Mouse (Mus musculus): ENCODE measurements around the gene Ranbp10.

GRCm38 (mm10) chr8:105813241-105813640 is 13.9 kb downstream of the Ranbp10 start:
- no peak for TF ChIP-seq CTCF (IDR thresholded peaks at IDR 0.05; ENCODE audit: low read depth, low read length)
- no peak for TF ChIP-seq POLR2A (IDR thresholded peaks at IDR 0.05; ENCODE audit: extremely low read depth, insufficient read depth, low read length)
